Mouse (Mus musculus) cerebellum, postnatal 4 days (tissue): Measurements from ENCODE around the gene Itpr2.

ENCODE experiments used
- DNase-seq, 2 experiments: peaks; one replicate each; pipeline ENCODE4 v3.0.0; 2022; ENCODE audit warnings: low spot score in 2 of 2, mixed read lengths in 1 of 2

Gene Itpr2

GRCm38 (mm10) chr6:146509891-146510290, 7.9 kb upstream of the Itpr2 start:
- no peak for DNase-seq

GRCm38 (mm10) chr6:146504459-146504858, 2.4 kb upstream of the Itpr2 start:
- no peak for DNase-seq

GRCm38 (mm10) chr6:146502856-146503255, 833 bp upstream of the Itpr2 start:
- DNase-seq, result no peak

- no peak for DNase-seq
Observed at GRCm38 (mm10) chr6:146501316-146501865, 632 bp downstream of the Itpr2 start.

GRCm38 (mm10) chr6:146500771-146501170, 1.3 kb downstream of the Itpr2 start:
- DNase-seq, result no peak

- DNase-seq, result no peak
Observed at GRCm38 (mm10) chr6:146500206-146500605, 1.8 kb downstream of the Itpr2 start.

GRCm38 (mm10) chr6:146499566-146499965, 2.5 kb downstream of the Itpr2 start:
- no peak for DNase-seq

- DNase-seq, result no peak
Observed at GRCm38 (mm10) chr6:146498416-146498815, 3.6 kb downstream of the Itpr2 start.

- DNase-seq, result no peak
Observed at GRCm38 (mm10) chr6:146497866-146498265, 4.2 kb downstream of the Itpr2 start.

GRCm38 (mm10) chr6:146497435-146497834, 4.6 kb downstream of the Itpr2 start:
- no peak for DNase-seq

GRCm38 (mm10) chr6:146491680-146492079, 10.3 kb downstream of the Itpr2 start:
- DNase-seq, result no peak

- no peak for DNase-seq
Observed at GRCm38 (mm10) chr6:146490416-146490960, 11.5 kb downstream of the Itpr2 start.

GRCm38 (mm10) chr6:146489841-146490240, 12.2 kb downstream of the Itpr2 start:
- no peak for DNase-seq

GRCm38 (mm10) chr6:146488749-146489148, 13.3 kb downstream of the Itpr2 start:
- DNase-seq, result no peak

GRCm38 (mm10) chr6:146487079-146487478, 14.9 kb downstream of the Itpr2 start:
- DNase-seq, result no peak

GRCm38 (mm10) chr6:146486073-146486472, 15.9 kb downstream of the Itpr2 start:
- DNase-seq, result no peak

- no peak for DNase-seq
Observed at GRCm38 (mm10) chr6:146481441-146481840, 20.6 kb downstream of the Itpr2 start.

- no peak for DNase-seq
Observed at GRCm38 (mm10) chr6:146480925-146481324, 21.1 kb downstream of the Itpr2 start.

GRCm38 (mm10) chr6:146478888-146479683, 22.9 kb downstream of the Itpr2 start:
- no peak for DNase-seq

GRCm38 (mm10) chr6:146476865-146477264, 25.2 kb downstream of the Itpr2 start:
- no peak for DNase-seq

GRCm38 (mm10) chr6:146474166-146474565, 27.9 kb downstream of the Itpr2 start:
- no peak for DNase-seq

GRCm38 (mm10) chr6:146473216-146473955, 28.6 kb downstream of the Itpr2 start:
- no peak for DNase-seq
